Mouse (Mus musculus) CH12.LX (cell line): Measurements from ENCODE around the gene Hypk.

Experiments
- CTCF ChIP-seq, 2 experiments: IDR thresholded peaks in 1 of 2; conservative IDR thresholded peaks in 1 of 2; 2 replicates each; pipeline ENCODE4 v1.5.1; 2011 to 2012; ENCODE audit warnings: low read depth in 2 of 2, low read length in 2 of 2, improper control_type of control experiment in 1 of 2, inconsistent platforms in 1 of 2, mild to moderate bottlenecking in 1 of 2, moderate library complexity in 1 of 2
- E2F4 ChIP-seq: IDR thresholded peaks from 2 replicates; pipeline ENCODE4 v1.6.1; 2011; ENCODE audit warnings: low read depth, low read length, improper control_type of control experiment; ENCODE audit not compliant: insufficient replicate concordance
- EP300 ChIP-seq: IDR thresholded peaks from 2 replicates; pipeline ENCODE4 v1.6.1; 2011; ENCODE audit warnings: low read length, improper control_type of control experiment
- GABPA ChIP-seq: IDR thresholded peaks from 2 replicates; pipeline ENCODE4 v1.6.1; 2012; ENCODE audit warnings: low read depth, low read length, improper control_type of control experiment, inconsistent platforms; ENCODE audit not compliant: insufficient replicate concordance
- KAT2A ChIP-seq: IDR thresholded peaks from 2 replicates; pipeline ENCODE4 v1.6.1; 2012; ENCODE audit warnings: low read length, improper control_type of control experiment, inconsistent platforms; ENCODE audit not compliant: insufficient replicate concordance
- MAX ChIP-seq: IDR thresholded peaks from 2 replicates; pipeline ENCODE4 v1.6.1; 2011; ENCODE audit warnings: low read length, improper control_type of control experiment
- POLR2A ChIP-seq: IDR thresholded peaks from 2 replicates; pipeline ENCODE4 v1.6.1; 2011; ENCODE audit warnings: low read depth, mild to moderate bottlenecking, improper control_type of control experiment, low read length
- SMC3 ChIP-seq: IDR thresholded peaks from 2 replicates; pipeline ENCODE4 v1.6.1; 2011; ENCODE audit warnings: low read depth, low read length, improper control_type of control experiment
- USF1 ChIP-seq: IDR thresholded peaks from 2 replicates; pipeline ENCODE4 v1.6.1; 2014; ENCODE audit warnings: low read depth, mild to moderate bottlenecking, inconsistent platforms, low read length, improper control_type of control experiment

DNA sequence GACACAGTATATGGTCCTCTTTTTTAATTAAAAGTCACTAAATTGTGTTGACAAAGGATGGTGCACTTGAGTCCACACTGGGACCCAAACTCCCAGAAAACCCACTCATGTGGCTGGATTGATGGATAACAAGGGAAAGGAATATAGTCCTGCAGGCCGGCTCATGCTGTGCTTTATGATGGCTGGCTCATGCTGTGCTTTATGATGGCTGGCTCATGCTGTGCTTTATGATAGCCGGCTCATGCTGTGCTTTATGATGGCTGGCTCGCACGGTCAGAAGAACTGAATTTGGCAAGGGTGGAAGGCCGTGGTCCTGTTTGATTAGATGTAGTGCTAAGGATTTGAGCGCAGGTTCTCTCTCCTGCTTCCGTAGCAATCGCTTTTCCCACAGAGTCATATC lies 30.5 kb downstream of the Hypk start:
- TF ChIP-seq MAX, result no peak
- TF ChIP-seq CTCF (conservative IDR thresholded peaks at IDR 0.05 in 1 of 2, IDR thresholded peaks at IDR 0.05 in 1 of 2; ENCODE audit: low read depth in 2 of 2, low read length in 2 of 2), result no peak
- no peak for TF ChIP-seq EP300
- TF ChIP-seq GABPA, result no peak
- TF ChIP-seq POLR2A, result no peak
- no peak for TF ChIP-seq USF1
- no peak for TF ChIP-seq SMC3
- TF ChIP-seq KAT2A, result no peak
- no peak for TF ChIP-seq E2F4
